Mouse (Mus musculus) ES-Bruce4 (cell line): ENCODE results near the gene Cryzl1. TPM values are rescaled to one million over a fixed set of nuclear protein-coding genes. Genes with fewer than 3 reads are reported as not detected.

Experiments
- H3K27ac ChIP-seq: 2 replicates; pipeline ENCODE4 v1.5.1; 2012; ENCODE audit warnings: low read length, inconsistent platforms; ENCODE audit not compliant: insufficient read depth
- H3K27me3 ChIP-seq: 2 replicates; pipeline ENCODE4 v1.6.1; 2012; ENCODE audit warnings: mild to moderate bottlenecking, low read length, inconsistent platforms; ENCODE audit not compliant: control insufficient read depth, poor library complexity, insufficient read depth, severe bottlenecking
- H3K36me3 ChIP-seq: 2 replicates; pipeline ENCODE4 v1.6.1; 2012; ENCODE audit warnings: inconsistent platforms, mild to moderate bottlenecking, low read length, moderate library complexity; ENCODE audit not compliant: control insufficient read depth, poor library complexity, insufficient read depth, severe bottlenecking
- H3K4me1 ChIP-seq: one replicate; pipeline ENCODE4 v1.8.1; 2011; ENCODE audit warnings: low read length; ENCODE audit not compliant: control insufficient read depth, insufficient read depth
- H3K4me3 ChIP-seq: 2 replicates; pipeline ENCODE4 v1.5.1; 2011; ENCODE audit warnings: low read depth, mild to moderate bottlenecking, low read length
- H3K9ac ChIP-seq: 2 replicates; pipeline ENCODE4 v1.6.1; 2012; ENCODE audit warnings: low read depth, mild to moderate bottlenecking, inconsistent platforms; ENCODE audit not compliant: poor library complexity, severe bottlenecking
- H3K9me3 ChIP-seq: replicated peaks from 2 replicates; pipeline ENCODE4 v1.6.1; 2012; ENCODE audit warnings: mild to moderate bottlenecking, low read length, inconsistent platforms; ENCODE audit not compliant: control insufficient read depth, poor library complexity, insufficient read depth, severe bottlenecking
- CTCF ChIP-seq: IDR thresholded peaks from one replicate; pipeline ENCODE4 v1.8.1; 2011; ENCODE audit warnings: low read depth, low read length
- EP300 ChIP-seq: IDR thresholded peaks from 2 replicates; pipeline ENCODE4 v1.6.1; 2011; ENCODE audit warnings: low read depth, low read length; ENCODE audit not compliant: insufficient read depth
- POLR2A ChIP-seq: IDR thresholded peaks from one replicate; pipeline ENCODE4 v1.8.1; 2011; ENCODE audit warnings: low read length; ENCODE audit not compliant: insufficient read depth
- polyA plus RNA-seq: library from polyadenylated mRNA; stranded (reverse); fragments of >200 nt; gene quantifications from 2 replicates; pipeline ENCODE4 v1.2.4, GENCODE M21; 2011; ENCODE audit warnings: low read depth; ENCODE audit not compliant: missing spikeins, insufficient read depth, insufficient read length

Cryzl1 gene
- polyA plus RNA-seq, 1 experiment: 60.0 TPM

DNA sequence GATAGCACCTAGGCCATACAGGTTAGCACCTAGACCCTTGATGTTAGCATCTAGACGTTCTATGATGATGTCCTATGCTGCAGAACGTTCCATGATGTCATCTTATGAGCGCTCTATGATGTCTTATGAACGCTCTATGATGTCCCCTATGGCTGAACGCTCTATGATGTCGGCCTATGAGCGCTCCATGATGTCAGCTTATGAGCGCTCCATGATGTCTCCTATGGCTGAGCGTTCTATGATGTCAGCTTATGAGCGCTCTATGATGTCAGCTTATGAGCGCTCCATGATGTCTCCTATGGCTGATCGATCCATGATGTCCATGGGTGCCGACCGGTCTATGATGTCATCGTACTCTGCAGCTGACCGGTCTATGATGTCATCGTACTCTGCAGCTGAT is 71.5 kb downstream of the Cryzl1 start:
- TF ChIP-seq CTCF (no peak), EP300 (no peak), POLR2A (no peak)
- H3K27me3 ChIP-seq: no peaks in the 10 kb centered on the region
- H3K36me3 ChIP-seq: peaks cover 85% of the 10 kb centered on the region
- H3K27ac ChIP-seq: no peak overlapping the region
- H3K9me3 ChIP-seq: no peaks in the 10 kb centered on the region
- no peak overlapping the region for H3K9ac ChIP-seq
- no peak overlapping the region for H3K4me3 ChIP-seq
- no peaks in the 10 kb centered on the region for H3K4me1 ChIP-seq

DNA sequence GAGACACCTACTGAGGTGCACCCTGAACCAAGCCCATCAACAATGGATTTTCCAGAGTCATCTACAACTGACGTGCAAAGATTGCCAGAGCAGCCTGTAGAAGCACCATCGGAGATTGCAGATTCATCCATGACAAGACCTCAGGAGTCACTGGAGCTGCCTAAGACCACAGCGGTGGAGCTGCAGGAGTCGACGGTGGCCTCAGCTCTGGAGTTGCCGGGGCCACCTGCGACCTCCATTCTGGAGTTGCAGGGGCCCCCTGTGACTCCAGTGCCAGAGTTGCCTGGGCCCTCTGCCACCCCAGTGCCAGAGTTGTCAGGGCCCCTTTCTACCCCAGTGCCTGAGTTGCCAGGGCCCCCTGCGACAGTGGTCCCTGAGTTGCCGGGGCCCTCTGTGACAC is 73.5 kb downstream of the Cryzl1 start:
- TF ChIP-seq POLR2A (no peak), EP300 (no peak), CTCF (no peak)
- Histone ChIP-seq H3K9ac (no peak overlapping the region), H3K27ac (no peak overlapping the region), H3K36me3 (peaks cover 75% of the 10 kb centered on the region), H3K9me3 (no peaks in the 10 kb centered on the region), H3K27me3 (no peaks in the 10 kb centered on the region), H3K4me3 (no peak overlapping the region), H3K4me1 (no peaks in the 10 kb centered on the region)

DNA sequence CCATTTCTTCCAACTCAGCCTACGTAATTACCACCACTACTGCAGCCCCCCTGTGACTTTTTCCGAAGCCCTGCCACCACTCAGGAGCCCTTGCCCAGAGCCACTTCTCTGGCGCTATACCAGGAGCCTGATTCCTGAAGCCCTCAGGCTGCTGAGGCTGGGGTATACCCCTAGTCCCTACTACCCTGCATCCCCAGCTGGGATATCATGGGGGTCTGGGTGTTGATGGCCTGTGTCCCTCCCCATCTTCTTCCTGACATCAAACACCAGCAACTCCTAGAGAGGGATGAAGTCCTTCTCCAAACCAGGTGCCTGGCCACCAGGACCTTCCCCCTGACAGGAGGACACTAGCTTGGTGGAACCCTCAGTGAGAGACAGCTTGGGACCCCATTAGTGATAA is 76.6 kb downstream of the Cryzl1 start:
- TF ChIP-seq EP300 (no peak), POLR2A (no peak), CTCF (no peak)
- Histone ChIP-seq H3K27ac (no peak overlapping the region), H3K4me1 (no peaks in the 10 kb centered on the region), H3K9ac (no peak overlapping the region), H3K27me3 (no peaks in the 10 kb centered on the region), H3K36me3 (peaks cover 45% of the 10 kb centered on the region), H3K4me3 (no peak overlapping the region), H3K9me3 (no peaks in the 10 kb centered on the region)

DNA sequence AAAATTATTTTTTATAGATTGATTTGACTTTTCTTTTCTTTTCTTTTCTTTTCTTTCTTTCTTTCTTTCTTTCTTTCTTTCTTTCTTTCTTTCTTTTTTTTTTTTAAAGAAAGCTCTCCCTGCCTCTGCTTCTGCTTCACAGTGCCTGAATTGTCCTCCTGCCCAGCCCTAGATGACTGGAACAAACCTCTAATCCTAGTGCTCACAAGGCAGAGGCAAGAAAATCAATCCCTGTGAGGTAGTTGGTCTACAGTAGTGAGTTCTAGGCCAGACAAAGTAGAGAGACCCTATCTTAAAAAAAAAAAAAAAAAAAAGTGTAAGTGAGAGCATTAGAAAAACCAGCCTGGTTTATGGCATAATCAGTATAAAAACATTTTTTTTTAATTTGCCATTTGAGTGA is 79.0 kb downstream of the Cryzl1 start:
- Histone ChIP-seq H3K27ac (no peak overlapping the region), H3K36me3 (peaks cover 23% of the 10 kb centered on the region), H3K9ac (no peak overlapping the region), H3K27me3 (no peaks in the 10 kb centered on the region), H3K9me3 (no peaks in the 10 kb centered on the region), H3K4me1 (no peaks in the 10 kb centered on the region), H3K4me3 (no peak overlapping the region)
- TF ChIP-seq POLR2A (no peak), EP300 (no peak), CTCF (no peak)

DNA sequence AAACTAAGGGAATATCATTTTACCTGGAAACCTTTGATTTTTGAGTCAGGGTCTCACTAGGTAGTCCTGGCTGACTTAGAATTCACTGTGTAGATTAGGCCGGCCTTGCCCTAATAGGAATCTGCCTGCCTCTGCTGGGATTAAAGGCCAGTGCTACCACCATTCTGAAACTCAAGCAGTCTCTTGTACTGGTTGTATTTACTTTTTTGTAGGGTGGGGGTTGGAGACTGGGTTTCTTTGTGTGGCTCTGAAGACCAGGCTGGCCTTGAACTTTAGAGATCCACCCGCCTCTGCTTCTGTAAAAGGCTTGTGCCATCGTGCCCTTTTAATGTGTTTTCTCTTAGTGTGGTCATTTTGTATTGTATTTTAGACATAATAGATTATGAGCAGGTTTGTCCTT is 79.5 kb downstream of the Cryzl1 start:
- Histone ChIP-seq H3K36me3 (peaks cover 22% of the 10 kb centered on the region), H3K27ac (no peak overlapping the region), H3K9me3 (no peaks in the 10 kb centered on the region), H3K4me3 (no peak overlapping the region), H3K4me1 (no peaks in the 10 kb centered on the region), H3K9ac (peak overlapping the region; percentile 98), H3K27me3 (no peaks in the 10 kb centered on the region)
- TF ChIP-seq CTCF (no peak), EP300 (no peak), POLR2A (no peak)

DNA sequence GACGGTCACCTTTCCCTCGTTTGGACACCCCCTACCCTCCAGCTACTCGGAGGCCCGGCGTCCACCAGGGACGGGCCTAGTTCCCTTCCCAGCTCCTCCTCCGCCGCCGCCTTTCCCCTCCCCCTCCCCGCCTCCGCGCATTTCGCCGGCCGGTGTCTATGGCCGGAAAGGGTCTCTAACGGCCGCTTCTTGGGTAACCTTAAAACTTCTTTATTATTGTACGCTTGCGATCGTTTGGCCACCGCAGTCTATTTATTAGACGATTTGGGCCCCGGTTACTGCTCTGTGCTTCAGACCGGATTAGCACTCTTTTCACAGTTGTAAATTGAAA is 80.6 kb downstream of the Cryzl1 start:
- Histone ChIP-seq H3K4me3 (peak overlapping the region; percentile 95), H3K9me3 (no peaks in the 10 kb centered on the region), H3K27ac (peak overlapping the region; percentile 59; the same call in 1 of the 2 replicates), H3K4me1 (no peaks in the 10 kb centered on the region), H3K27me3 (no peaks in the 10 kb centered on the region), H3K36me3 (peaks cover 18% of the 10 kb centered on the region), H3K9ac (peak overlapping the region; percentile 98)
- TF ChIP-seq CTCF (no peak), POLR2A (no peak), EP300 (no peak)
